Mouse (Mus musculus) kidney, adult 18-20 months (tissue): ENCODE measurements around the gene Thbs2.

ENCODE experiments used
- DNase-seq: peaks from one replicate; pipeline ENCODE4 v3.0.0; 2021

Gene Thbs2

GRCm38 (mm10) chr17:14693048-14693993, 714 bp downstream of the Thbs2 start:
- no peak for DNase-seq

DNA sequence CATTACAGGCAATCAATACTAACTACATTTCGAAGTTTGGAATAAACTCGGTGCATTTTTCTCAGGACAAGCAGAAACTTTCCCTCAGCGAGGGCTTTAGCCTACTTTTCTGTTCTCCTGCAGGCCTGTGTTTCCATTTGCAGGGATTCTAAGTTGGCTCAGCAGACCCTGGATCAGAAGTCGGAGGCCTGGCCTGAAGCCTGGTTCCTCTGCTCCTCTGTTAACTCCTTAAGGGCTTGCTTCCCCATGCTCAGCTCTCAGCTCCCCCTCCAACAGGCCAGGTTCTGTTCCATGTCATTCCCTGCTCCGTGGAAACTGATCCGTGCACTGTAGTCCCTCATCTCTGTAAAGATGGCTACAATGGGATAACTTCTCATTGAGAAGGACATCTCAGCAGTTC, 2.1 kb downstream of the Thbs2 start:
- no peak for DNase-seq

GRCm38 (mm10) chr17:14691197-14691596, 2.8 kb downstream of the Thbs2 start:
- no peak for DNase-seq

DNA sequence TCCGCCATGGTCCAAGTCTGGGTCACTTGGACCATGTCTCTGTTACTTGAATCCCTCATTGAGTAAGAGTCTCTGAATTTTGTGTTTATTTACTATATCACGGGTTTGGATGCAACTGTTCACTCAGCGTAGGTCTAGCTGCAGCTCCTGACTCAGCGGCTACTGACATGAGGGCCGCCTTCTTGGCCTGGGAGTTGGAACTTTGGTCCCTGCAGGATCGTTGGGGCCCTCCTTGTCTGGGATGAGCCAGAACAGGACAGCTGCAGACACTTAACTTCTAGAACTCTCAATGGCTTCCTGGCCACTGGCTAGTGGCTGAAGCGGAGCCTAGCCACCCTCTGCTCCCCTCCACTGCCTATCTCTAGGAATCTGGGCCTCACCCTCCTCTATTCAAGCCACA, 11.2 kb downstream of the Thbs2 start:
- DNase-seq = no peak

- DNase-seq = no peak
Observed at GRCm38 (mm10) chr17:14681047-14681446, 13.0 kb downstream of the Thbs2 start.

GRCm38 (mm10) chr17:14677198-14677597, 16.8 kb downstream of the Thbs2 start:
- DNase-seq = no peak

GRCm38 (mm10) chr17:14675517-14675916, 18.5 kb downstream of the Thbs2 start:
- no peak for DNase-seq

- DNase-seq = no peak
Observed at GRCm38 (mm10) chr17:14672402-14672801, 21.6 kb downstream of the Thbs2 start.

DNA sequence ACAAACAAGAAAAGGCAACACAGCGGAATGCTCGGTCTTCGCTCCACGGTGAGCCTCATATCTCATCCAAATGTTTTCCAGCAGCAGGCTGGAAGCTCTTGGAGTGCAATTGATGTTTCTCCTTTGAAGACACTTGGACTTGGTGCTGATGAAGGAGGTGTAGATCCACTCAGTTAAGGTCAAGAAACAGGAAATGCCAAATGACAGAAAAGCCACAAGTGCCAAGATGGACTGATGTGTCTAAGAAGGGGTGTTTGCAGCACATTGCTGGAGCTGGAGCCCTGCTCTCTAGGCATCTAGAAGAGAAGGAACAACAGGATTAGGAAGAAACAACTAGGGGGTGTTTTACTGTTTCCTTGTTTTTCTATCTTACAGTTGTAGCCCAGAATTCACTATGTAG, 26.8 kb downstream of the Thbs2 start:
- DNase-seq = no peak

GRCm38 (mm10) chr17:14666451-14666850, 27.6 kb downstream of the Thbs2 start:
- no peak for DNase-seq

DNA sequence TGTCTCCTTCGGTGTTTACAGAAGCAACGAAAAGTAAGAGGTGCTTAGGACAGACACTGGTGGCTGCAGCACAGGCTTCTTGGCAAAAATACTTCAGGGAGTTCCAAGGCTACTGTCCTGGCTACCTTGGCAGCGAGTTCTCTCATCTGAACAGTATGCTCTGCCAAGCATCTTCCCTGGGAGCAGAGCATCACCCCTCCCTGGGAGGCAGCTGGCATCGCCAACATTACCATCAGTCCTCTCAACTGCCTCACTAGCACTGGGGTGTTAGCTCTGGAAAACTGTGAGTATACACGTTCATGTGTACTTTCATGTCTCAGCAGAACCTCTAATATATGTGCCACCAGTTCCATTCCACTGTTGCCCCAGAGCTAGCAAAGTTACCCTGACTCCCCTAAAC, 30.7 kb downstream of the Thbs2 start:
- DNase-seq = no peak

DNA sequence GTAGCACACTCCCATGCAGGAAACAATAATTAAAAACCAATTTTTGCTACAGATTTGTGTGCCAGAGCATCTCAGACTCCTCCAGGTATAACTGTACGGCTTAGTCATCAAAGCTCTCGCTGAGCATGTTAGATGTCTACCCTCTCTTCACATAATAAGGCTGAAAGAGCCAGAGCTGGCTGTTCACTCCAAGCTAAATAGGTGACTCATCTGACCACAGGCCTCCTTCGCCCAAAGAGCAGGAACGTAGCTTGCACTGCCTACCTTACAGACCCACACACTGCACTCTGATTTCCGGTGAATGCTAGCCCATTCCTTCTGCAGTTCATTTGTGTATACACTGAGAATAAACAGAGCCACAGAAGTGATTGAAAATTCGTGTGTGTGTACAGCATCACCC, 31.6 kb downstream of the Thbs2 start:
- no peak for DNase-seq

- DNase-seq = no peak
Observed at GRCm38 (mm10) chr17:14659746-14660145, 34.3 kb downstream of the Thbs2 start.

DNA sequence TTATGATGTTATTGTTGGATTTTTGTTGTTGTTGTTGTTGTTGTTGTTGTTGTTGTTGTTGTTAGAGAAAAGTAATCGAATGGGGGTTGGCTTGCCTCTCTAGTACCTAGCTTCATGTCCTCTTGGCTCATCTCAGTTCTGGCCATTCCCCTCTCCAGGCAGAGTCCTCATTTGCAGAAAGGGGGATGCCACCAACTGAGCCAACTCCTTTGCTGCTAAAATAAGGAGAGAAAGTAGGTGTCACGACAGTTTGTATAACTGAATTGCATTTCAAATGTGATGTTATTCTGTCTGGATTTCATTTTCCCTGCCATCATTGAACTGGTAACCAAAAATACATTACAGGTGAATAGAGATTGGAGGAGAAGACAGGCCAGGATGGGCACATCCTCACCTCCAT, 35.9 kb downstream of the Thbs2 start:
- DNase-seq = no peak

DNA sequence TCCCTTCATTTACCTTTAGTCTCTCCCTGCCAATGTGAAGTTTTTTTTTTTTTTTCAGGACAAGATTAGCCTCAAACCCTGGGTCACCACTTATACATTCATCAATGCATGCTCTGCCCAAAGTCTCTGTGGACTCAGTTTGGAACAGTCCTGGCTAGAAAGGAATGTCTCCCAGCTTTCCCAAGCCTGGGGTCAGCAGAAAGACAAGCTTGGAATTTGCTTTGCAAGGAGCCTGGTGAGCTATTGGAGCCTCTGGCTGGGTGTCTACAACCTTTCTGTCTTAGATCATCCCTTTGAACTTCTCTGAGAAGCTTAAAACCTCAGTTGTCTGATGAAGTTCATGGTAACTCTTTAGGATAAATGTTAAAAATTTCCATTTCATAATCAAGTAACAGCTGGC, 36.9 kb downstream of the Thbs2 start:
- DNase-seq = no peak

- DNase-seq = no peak
Observed at GRCm38 (mm10) chr17:14654981-14655380, 39.1 kb downstream of the Thbs2 start.

DNA sequence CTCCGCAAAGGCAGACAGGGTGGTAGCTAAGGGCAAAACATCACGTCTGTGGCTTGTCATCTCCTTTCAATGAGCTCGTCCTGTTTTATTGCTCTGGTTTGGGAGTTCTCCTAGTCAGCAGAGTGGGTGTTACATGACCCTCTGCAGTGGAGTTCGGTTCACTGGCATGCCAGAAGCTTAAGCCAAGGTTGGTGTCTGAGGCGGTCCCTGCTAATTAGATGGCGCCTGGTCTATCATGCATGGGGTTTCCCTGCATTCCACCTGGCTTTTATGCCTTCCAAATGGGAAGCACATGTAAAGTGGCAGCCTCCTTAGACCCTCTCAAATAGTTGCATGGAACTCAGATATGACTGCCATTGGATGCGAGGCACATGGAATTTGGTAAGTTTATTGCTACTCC, 42.0 kb downstream of the Thbs2 start:
- no peak for DNase-seq

DNA sequence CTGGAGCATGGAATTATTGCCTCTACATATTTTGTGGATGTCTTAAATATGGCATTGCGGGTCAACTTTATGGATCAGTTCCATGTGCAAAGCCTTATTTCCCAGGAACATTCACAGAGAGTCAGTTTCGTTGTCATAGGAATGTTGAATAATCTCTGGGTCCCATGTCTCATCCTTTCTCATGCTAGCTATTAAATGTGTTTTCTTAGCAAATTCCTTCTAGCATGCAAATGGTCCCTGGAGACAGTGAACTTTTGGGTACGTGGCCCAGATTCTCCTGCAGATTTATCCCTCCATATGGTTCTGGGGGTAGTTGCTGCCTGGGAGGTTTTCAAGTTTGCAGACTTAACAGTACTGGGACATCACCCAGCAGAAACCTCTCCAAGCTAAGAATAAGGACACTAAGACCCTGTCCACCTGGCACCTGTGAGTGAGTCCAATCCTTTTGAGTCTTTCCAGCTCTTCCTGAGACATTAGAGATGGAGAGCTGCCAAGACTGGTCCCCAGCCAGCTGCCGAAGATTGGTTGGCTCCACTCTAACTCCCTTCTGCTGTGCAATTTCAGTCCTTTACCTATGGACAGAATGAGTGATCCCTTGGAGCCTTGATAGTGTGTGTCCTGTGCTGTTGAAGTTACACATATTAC, 45.9 kb downstream of the Thbs2 start:
- no peak for DNase-seq

DNA sequence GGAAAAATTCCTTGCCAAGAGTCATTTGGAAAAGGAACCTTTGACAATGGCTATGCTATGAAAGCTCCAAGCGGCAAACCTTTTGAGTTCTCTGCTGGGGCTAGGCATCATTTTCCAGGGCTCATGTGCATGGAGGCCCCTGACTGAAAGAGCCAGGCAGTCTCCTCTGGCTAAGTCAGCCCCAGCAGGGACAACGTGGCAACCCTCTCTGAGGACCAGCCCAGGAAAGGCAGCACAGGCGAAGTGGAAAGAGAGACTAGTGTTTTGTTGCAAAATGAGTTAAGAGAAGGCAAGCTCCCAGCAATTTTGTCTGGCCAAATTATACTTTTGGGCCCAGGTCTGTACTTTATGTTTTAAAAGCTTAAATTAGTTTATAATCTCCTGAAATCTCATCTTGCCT, 50.0 kb downstream of the Thbs2 start:
- DNase-seq = no peak

- peak; percentile 33 for DNase-seq
Observed at GRCm38 (mm10) chr17:14640351-14641115, 53.5 kb downstream of the Thbs2 start.

DNA sequence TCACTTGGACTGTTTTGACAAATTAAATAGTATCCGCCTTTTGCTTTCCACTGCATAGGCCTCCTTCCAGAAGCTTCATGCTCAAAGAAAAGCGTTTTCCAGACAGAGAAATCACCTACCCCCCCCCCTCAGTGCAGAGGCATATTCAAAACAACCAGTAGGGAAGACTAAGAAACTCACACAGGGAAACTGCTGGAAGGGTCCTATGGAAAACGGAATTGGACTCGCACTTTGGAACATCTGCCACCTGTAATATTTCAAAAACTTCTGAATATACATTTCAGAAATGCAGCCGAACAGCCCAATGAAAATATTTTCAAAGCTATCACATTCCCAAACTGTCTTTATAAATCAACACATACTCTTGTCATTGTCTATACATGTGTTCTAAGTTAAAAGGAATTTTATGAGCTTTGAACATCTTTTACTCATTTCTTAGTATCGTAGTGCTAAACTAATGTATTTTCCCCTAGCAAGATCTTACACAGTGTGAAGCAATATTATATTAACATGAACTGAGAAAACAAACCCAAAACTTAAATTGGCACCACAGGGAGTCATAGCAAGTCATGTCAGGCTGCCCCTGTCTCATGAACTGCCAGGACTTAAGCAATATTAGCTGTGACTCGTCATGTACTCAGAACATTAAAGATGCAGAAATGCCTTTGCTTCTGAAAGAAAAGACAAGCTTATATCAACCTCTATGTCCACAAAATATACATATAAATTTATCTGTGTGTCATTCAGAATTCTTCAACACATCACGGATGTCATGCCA, 58.3 kb downstream of the Thbs2 start:
- no peak for DNase-seq

- no peak for DNase-seq
Observed at GRCm38 (mm10) chr17:14628901-14629300, 65.1 kb downstream of the Thbs2 start.

GRCm38 (mm10) chr17:14627828-14628338, 66.2 kb downstream of the Thbs2 start:
- no peak for DNase-seq
